In the genomic region with DNA sequence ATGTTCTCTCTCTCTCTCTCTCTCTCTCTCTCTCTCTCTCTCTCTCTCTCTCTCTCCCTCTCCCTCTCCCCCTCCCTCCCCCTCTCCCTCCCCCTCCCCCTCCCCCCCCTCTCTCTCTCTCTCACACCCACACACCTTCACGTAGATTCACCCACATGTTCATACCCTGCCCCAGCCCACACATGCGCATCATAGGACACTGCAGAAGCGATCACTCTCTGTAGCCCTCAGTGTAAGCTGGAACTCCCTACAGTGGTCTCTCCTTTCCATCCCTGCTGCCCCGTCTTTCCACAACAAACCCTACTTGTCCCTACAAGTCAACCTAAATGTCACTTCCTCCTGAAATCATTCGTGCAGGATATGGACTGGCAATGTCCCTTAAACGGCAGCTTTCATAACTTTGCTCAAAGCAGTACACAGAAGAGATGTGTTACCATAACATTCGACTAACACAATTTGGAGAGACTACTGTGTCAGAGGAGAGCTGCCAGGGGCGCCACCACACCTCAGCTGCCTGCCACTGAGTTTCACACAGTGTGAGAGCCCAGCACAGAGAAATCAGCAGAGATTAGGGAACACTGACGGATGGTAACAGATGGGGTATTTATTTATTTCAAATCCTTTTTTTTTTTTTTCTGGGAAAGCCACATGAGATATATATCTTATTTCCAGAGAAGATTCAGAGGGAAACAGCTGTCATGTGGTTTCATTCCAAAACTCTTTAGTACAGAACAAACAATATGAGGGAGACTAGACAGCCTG, we compare ENCODE assay signal across 20 mouse cellular contexts.
DNase-seq lines count a peak whose midpoint lies in the region; ATAC-seq lines count a peak whose summit lies in the region.
"Had no signal": no experiment of that assay in that cellular context is flagged by ENCODE, and none has a peak within 500 bp of the region (broad histone marks: within the 10 kb centered on the region; RNA-seq: fewer than 3 reads in every experiment).

No protein-coding gene starts in this region.

- H3K4me3 ChIP-seq in forebrain, embryonic 16.5 days (replicated peaks; ENCODE audit: low read length), result no peak overlapping the region
- H3K4me3 ChIP-seq: erythroblast, embryonic 14.5 days; heart, embryonic 12.5 days; midbrain, embryonic 10.5 days; neural tube, embryonic 15.5 days had no signal

- 62% methylated on average over 9 of the region's 9 CpGs for WGBS in forebrain, embryonic 16.5 days

- ATAC-seq in forebrain, embryonic 16.5 days, result peak; percentile 96
- ATAC-seq: CD4-positive, CD25-positive, alpha-beta regulatory T cell, adult 4 months had no signal

- H3K27ac ChIP-seq in forebrain, embryonic 16.5 days (ENCODE audit: low read length), result no peak overlapping the region
- H3K27ac ChIP-seq: liver, embryonic 14.5 days; midbrain, embryonic 10.5 days; neural tube, embryonic 15.5 days had no signal

- H3K9ac ChIP-seq in forebrain, embryonic 16.5 days (replicated peaks; ENCODE audit: low read depth, low read length), result no peak overlapping the region
- H3K9ac ChIP-seq: heart, embryonic 12.5 days; liver, embryonic 14.5 days; neural tube, embryonic 15.5 days had no signal

- no peaks in the 10 kb centered on the region for H3K36me3 ChIP-seq in forebrain, embryonic 16.5 days (ENCODE audit: control insufficient read depth, insufficient read depth)
- H3K36me3 ChIP-seq: heart, embryonic 12.5 days; midbrain, embryonic 10.5 days; neural tube, embryonic 15.5 days had no signal

- H3K4me2 ChIP-seq in forebrain, embryonic 16.5 days (ENCODE audit: low read length), result no peak overlapping the region
- H3K4me2 ChIP-seq: heart, embryonic 12.5 days; neural tube, embryonic 15.5 days had no signal

- H3K4me1 ChIP-seq in forebrain, embryonic 16.5 days (replicated peaks; ENCODE audit: control insufficient read depth, insufficient read depth, low read length), result no peaks in the 10 kb centered on the region
- H3K4me1 ChIP-seq: heart, embryonic 12.5 days; midbrain, embryonic 10.5 days; neural tube, embryonic 15.5 days had no signal

- peak; percentile 16 for DNase-seq in gastrocnemius, postnatal 10 days
- no peak for DNase-seq in gastrocnemius, adult 8-10 months (ENCODE audit: low spot score in 2 of 2)
- peak; percentile 22 for DNase-seq in right cerebral cortex, postnatal 14 days
- no peak for DNase-seq in right cerebral cortex, adult 2 months (ENCODE audit: low spot score in 2 of 2)
- DNase-seq in telencephalon, adult 2 months (ENCODE audit: low read depth, low spot score), result peak; percentile 60
- no peak for DNase-seq in thymus, postnatal 36 days
- DNase-seq: adrenal gland, adult 8-10 months; cerebellum, adult 9-10 months; embryo, embryonic 11 days; gastrocnemius, postnatal 25 days; heart, postnatal 36 days; kidney, adult 9 months; lung, postnatal 14 days had no signal

- no peaks in the 10 kb centered on the region for H3K9me3 ChIP-seq in forebrain, embryonic 16.5 days (ENCODE audit: control insufficient read depth, low read length)
- H3K9me3 ChIP-seq: heart, embryonic 12.5 days; midbrain, embryonic 10.5 days; neural tube, embryonic 15.5 days had no signal

- no peaks in the 10 kb centered on the region for H3K27me3 ChIP-seq in forebrain, embryonic 16.5 days (replicated peaks; ENCODE audit: control insufficient read depth, insufficient read depth, low read length)
- H3K27me3 ChIP-seq: heart, embryonic 12.5 days; neural tube, embryonic 15.5 days had no signal

Comparison
In these comparisons a context has a peak if more than half of its experiments do, and no peak if none do; other contexts are left out.
1. DNase-seq: peak in gastrocnemius, postnatal 10 days (single experiment), right cerebral cortex, postnatal 14 days (single experiment) and telencephalon, adult 2 months (single experiment); none in gastrocnemius, adult 8-10 months (0 of 2), right cerebral cortex, adult 2 months (0 of 2) and thymus, postnatal 36 days (0 of 2).